Mouse (Mus musculus) ES-E14 (cell line): ENCODE measurements around the gene Ptprk.

Experiments used
- CHD2 ChIP-seq: IDR thresholded peaks from 2 replicates; pipeline ENCODE4 v1.6.1; 2014; ENCODE audit warnings: mild to moderate bottlenecking, low read depth, low read length, inconsistent platforms
- HCFC1 ChIP-seq: IDR thresholded peaks from 2 replicates; pipeline ENCODE4 v1.6.1; 2012; ENCODE audit warnings: low read length, inconsistent platforms, borderline replicate concordance; ENCODE audit not compliant: insufficient read depth
- ZC3H11A ChIP-seq: IDR thresholded peaks from 2 replicates; pipeline ENCODE4 v1.6.1; 2012; ENCODE audit warnings: low read depth, mild to moderate bottlenecking, inconsistent platforms, low read length, borderline replicate concordance

- TF ChIP-seq CHD2 (no peak), ZC3H11A (no peak), HCFC1 (no peak)
Measured at GRCm38 (mm10) chr10:28164746-28165145, 90.1 kb downstream of the Ptprk start.
